Mouse (Mus musculus) stomach, embryonic 14.5 days (tissue): ENCODE results near the gene Zfp385a. TPM values are rescaled to one million over a fixed set of nuclear protein-coding genes. Genes with fewer than 3 reads are reported as not detected.
A peak's percentile ranks its signal among the peaks of the same experiment; 100 is the strongest.
"Not testable (repeated sequence)": the region's sequence is repeated elsewhere in the genome, so short reads cannot be mapped to it uniquely, and the experiment has no call there.

Experiments
- ATAC-seq: fragments of 200-750 bp; cut with Nextera tagmentation; 2 replicates; pipeline ENCODE4 v1.8.0; 2017; ENCODE audit warnings: low read depth, moderate TSS enrichment; ENCODE audit not compliant: insufficient number of reproducible peaks, insufficient read depth, low FRiP score
- H3K27ac ChIP-seq: fragments of 300-500 bp; sonication (generic); 2 replicates; pipeline ENCODE4 v1.5.1; 2014; ENCODE audit warnings: mild to moderate bottlenecking, low read length, moderate library complexity, mixed read lengths
- H3K27me3 ChIP-seq: fragments of 300-500 bp; sonication (generic); 2 replicates; pipeline ENCODE4 v1.6.1; 2014; ENCODE audit warnings: low read length, control low read depth, mixed read lengths; ENCODE audit not compliant: control insufficient read depth, insufficient read depth
- H3K36me3 ChIP-seq: fragments of 300-500 bp; sonication (generic); 2 replicates; pipeline ENCODE4 v1.6.1; 2014; ENCODE audit warnings: mild to moderate bottlenecking, control low read depth, low read length, moderate library complexity, mixed read lengths; ENCODE audit not compliant: control insufficient read depth, insufficient read depth
- H3K4me1 ChIP-seq: fragments of 300-500 bp; sonication (generic); 2 replicates; pipeline ENCODE4 v1.6.1; 2014; ENCODE audit warnings: low read length, control low read depth, mixed read lengths; ENCODE audit not compliant: control insufficient read depth, insufficient read depth
- H3K4me2 ChIP-seq: fragments of 300-500 bp; sonication (generic); replicated peaks from 2 replicates; pipeline ENCODE4 v1.6.1; 2014; ENCODE audit warnings: low read depth, low read length, control low read depth
- H3K4me3 ChIP-seq: fragments of 300-500 bp; sonication (generic); 2 replicates; pipeline ENCODE4 v1.5.1; 2014; ENCODE audit warnings: low read depth, low read length, control low read depth
- H3K9ac ChIP-seq: fragments of 300-500 bp; sonication (generic); replicated peaks from 2 replicates; pipeline ENCODE4 v1.6.1; 2014; ENCODE audit warnings: low read depth, mild to moderate bottlenecking, control low read depth, low read length, moderate library complexity, mixed read lengths
- H3K9me3 ChIP-seq: fragments of 300-500 bp; sonication (generic); 2 replicates; pipeline ENCODE4 v1.6.1; 2016; ENCODE audit warnings: low read depth, low read length, control low read depth; ENCODE audit not compliant: control insufficient read depth
- WGBS: fragments of 180-500 bp; shearing (Covaris S2); extraction: QIAGEN DNeasy Blood & Tissue Kit; methylation state at CpG from one replicate; pipeline ENCODE4 v1.1.7; 2014; 5-methylcytosine and 5-hydroxymethylcytosine counted together
- polyA plus RNA-seq: library from polyadenylated mRNA; unstranded; fragments of >200 nt; fragmentation: Nextera tagmentation; extraction: Ambion mirVana; gene quantifications from 2 replicates; pipeline ENCODE4 v1.2.1, GENCODE M21; 2014

The Zfp385a gene
- polyA plus RNA-seq, 1 experiment from 2014 or later = 11.7 TPM

GRCm38 (mm10) chr15:103281465-103282205 lies 58.3 kb downstream of the Zfp385a start:
- H3K27ac ChIP-seq = peak overlapping the region; percentile 29; the same call in 1 of the 2 replicates
- ATAC-seq = no peak

GRCm38 (mm10) chr15:103280817-103281464 lies 59.0 kb downstream of the Zfp385a start:
- Histone ChIP-seq H3K4me3 (no peak overlapping the region), H3K4me1 (peaks cover 14% of the 10 kb centered on the region; the same call in 1 of the 2 replicates), H3K36me3 (no peaks in the 10 kb centered on the region; the same call in 1 of the 2 replicates), H3K27me3 (no peaks in the 10 kb centered on the region), H3K9ac (no peak overlapping the region), H3K9me3 (no peaks in the 10 kb centered on the region), H3K4me2 (no peak overlapping the region), H3K27ac (no peak overlapping the region)
- 0 out of 2 replicates have a peak, but pooled peaks have one; percentile 29 for ATAC-seq
- WGBS = 55% methylated on average over 3 of the region's 3 CpGs

More at GRCm38 (mm10) chr15:103281465-103282205, 58.3 kb downstream of the Zfp385a start:
- Histone ChIP-seq H3K4me1 (peaks cover 17% of the 10 kb centered on the region; the same call in 1 of the 2 replicates), H3K27me3 (no peaks in the 10 kb centered on the region), H3K9me3 (no peaks in the 10 kb centered on the region), H3K4me3 (no peak overlapping the region), H3K9ac (no peak overlapping the region; the same call in 1 of the 2 replicates), H3K36me3 (no peaks in the 10 kb centered on the region; the same call in 1 of the 2 replicates), H3K4me2 (no peak overlapping the region)
- 87% methylated on average over 3 of the region's 3 CpGs for WGBS

DNA sequence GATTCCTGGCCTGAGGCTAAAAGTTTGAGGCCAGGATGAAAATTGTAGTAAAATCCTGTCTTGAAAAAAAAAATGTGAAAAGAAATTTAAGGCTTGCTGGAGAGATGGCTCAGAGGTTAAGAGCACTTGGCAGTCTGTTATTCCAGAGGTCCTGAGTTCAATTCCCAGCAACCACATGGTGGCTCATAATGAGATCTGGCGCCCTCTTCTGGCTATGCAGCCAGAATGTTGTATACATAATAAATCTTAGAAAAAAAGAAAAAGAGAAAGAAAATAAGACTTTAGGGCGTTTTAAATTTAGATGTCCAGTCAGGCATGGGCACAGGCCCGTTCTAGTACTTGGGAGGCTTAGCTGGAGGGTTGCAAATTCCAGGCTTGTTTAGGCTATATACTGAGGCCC lies 60.1 kb downstream of the Zfp385a start:
- Histone ChIP-seq H3K9ac (no peak overlapping the region), H3K27me3 (no peaks in the 10 kb centered on the region), H3K9me3 (no peaks in the 10 kb centered on the region), H3K4me2 (no peak overlapping the region), H3K36me3 (no peaks in the 10 kb centered on the region; the same call in 1 of the 2 replicates), H3K4me3 (no peak overlapping the region), H3K4me1 (peaks cover 2% of the 10 kb centered on the region; the same call in 1 of the 2 replicates), H3K27ac (no peak overlapping the region)
- WGBS = 60% methylated on average over 3 of the region's 3 CpGs
- ATAC-seq = no peak

GRCm38 (mm10) chr15:103277949-103278348 lies 61.9 kb downstream of the Zfp385a start:
- H3K4me3 ChIP-seq = no peak overlapping the region
- no peaks in the 10 kb centered on the region for H3K9me3 ChIP-seq
- no peak overlapping the region for H3K27ac ChIP-seq
- H3K9ac ChIP-seq = no peak overlapping the region
- no peak for ATAC-seq
- H3K4me2 ChIP-seq = no peak overlapping the region
- H3K27me3 ChIP-seq = no peaks in the 10 kb centered on the region
- no peaks in the 10 kb centered on the region; the same call in 1 of the 2 replicates for H3K36me3 ChIP-seq
- WGBS = 59% methylated on average over 7 of the region's 7 CpGs
- peaks cover 7% of the 10 kb centered on the region; the same call in 1 of the 2 replicates for H3K4me1 ChIP-seq

- not testable (repeated sequence) for H3K4me3 ChIP-seq, ATAC-seq, H3K9ac ChIP-seq, H3K36me3 ChIP-seq, H3K4me1 ChIP-seq, H3K4me2 ChIP-seq, H3K27ac ChIP-seq, H3K9me3 ChIP-seq, H3K27me3 ChIP-seq
- WGBS = 94% methylated on average over 3 of the region's 3 CpGs
Measured at GRCm38 (mm10) chr15:103275943-103276342, 64.0 kb downstream of the Zfp385a start.

DNA sequence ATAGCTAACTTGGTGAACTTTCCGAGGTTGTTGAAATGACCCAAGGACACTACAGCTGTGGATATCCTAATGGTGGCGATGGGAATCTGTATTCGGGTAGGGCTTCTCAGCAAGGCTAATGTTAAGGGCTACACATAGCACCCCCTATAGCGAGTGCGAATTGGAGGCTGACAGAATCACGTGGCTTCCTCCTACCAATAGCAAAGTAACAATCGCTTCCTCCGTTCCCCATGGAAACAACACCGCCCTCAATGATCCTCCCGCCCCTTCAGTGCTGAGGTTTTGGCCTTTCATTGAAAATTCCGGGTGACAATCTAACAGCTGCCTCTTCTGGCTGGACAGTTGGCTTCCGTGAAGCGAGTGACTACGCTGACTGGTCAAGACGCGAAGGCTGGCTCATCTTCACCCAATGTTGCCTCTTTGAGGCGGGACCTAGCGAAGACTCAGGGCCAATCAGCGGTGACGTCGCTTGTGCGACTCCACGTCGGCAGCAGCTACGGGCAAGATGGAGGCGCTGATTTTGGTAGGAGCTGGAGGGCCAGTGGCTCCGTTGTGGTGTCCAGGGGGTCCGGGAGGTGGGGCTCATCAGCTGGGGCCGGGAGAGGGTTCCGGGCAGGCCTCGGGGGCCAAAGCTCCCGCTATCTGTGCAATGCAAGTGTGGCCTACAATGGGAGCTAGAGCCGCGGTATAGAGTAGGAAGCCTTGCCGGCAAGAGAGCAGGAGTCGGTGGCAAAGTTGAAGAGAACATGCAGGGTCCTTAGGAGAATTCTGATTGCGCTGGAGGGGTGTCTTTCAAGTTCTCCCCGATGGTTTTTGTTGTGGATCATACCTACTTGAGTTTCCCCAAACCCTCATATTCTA lies 67.2 kb downstream of the Zfp385a start, which contains the start of gene Copz1:
Copz1 (plus strand) TSS at position 296 of the 861 bp plus-strand sequence.
- under 1% methylated on average over 38 of the region's 38 CpGs for WGBS
- Histone ChIP-seq H3K4me1 (peaks cover 7% of the 10 kb centered on the region; the same call in 1 of the 2 replicates), H3K9me3 (no peaks in the 10 kb centered on the region), H3K27me3 (no peaks in the 10 kb centered on the region), H3K9ac (peak within 1 kb of the TSS; percentile 81), H3K36me3 (no peaks in the 10 kb centered on the region; the same call in 1 of the 2 replicates), H3K4me2 (peak within 1 kb of the TSS; percentile 64), H3K4me3 (peak within 1 kb of the TSS; percentile 77), H3K27ac (0 out of 2 replicates have a peak within 1 kb of the TSS, but pooled peaks have one; percentile 23)
- ATAC-seq = peak; percentile 99

- no peaks in the 10 kb centered on the region for H3K36me3 ChIP-seq
- peaks cover 5% of the 10 kb centered on the region; the same call in 1 of the 2 replicates for H3K4me1 ChIP-seq
- no peaks in the 10 kb centered on the region for H3K27me3 ChIP-seq
- no peak for ATAC-seq
- WGBS = 81% methylated on average over 4 of the region's 4 CpGs
- H3K27ac ChIP-seq = no peak overlapping the region
- no peak overlapping the region for H3K9ac ChIP-seq
- H3K4me2 ChIP-seq = no peak overlapping the region
- H3K9me3 ChIP-seq = no peaks in the 10 kb centered on the region
- H3K4me3 ChIP-seq = no peak overlapping the region
Measured at GRCm38 (mm10) chr15:103268903-103269302, 71.0 kb downstream of the Zfp385a start.

- no peaks in the 10 kb centered on the region for H3K36me3 ChIP-seq
- WGBS = 84% methylated on average over 2 of the region's 2 CpGs
- no peak overlapping the region for H3K9ac ChIP-seq
- ATAC-seq = no peak
- H3K4me3 ChIP-seq = no peak overlapping the region
- no peaks in the 10 kb centered on the region for H3K9me3 ChIP-seq
- no peaks in the 10 kb centered on the region for H3K27me3 ChIP-seq
- H3K27ac ChIP-seq = no peak overlapping the region
- H3K4me1 ChIP-seq = no peaks in the 10 kb centered on the region
- no peak overlapping the region for H3K4me2 ChIP-seq
Measured at GRCm38 (mm10) chr15:103264794-103265193, 75.1 kb downstream of the Zfp385a start.
